Mouse (Mus musculus) 416B (cell line): ENCODE results near the gene Abcd3.

Experiments
- DNase-seq: peaks from one replicate; pipeline ENCODE4 v3.0.0; 2011; ENCODE audit warnings: low read depth

Abcd3 gene

GRCm38 (mm10) chr3:121814877-121815548 lies at the start of gene Abcd3:
TSS of gene Abcd3 (minus strand) at chr3:121815302.
- DNase-seq: peak; percentile 69

- DNase-seq: no peak
These were observed 44.0 kb upstream of the Abcd3 start for GRCm38 (mm10) chr3:121859142-121859541.

GRCm38 (mm10) chr3:121856131-121856530 lies 41.0 kb upstream of the Abcd3 start:
- DNase-seq: no peak

GRCm38 (mm10) chr3:121853781-121854520 lies 38.8 kb upstream of the Abcd3 start:
- DNase-seq: no peak

GRCm38 (mm10) chr3:121852074-121852826 lies 37.1 kb upstream of the Abcd3 start:
- no peak for DNase-seq

GRCm38 (mm10) chr3:121851006-121851405 lies 35.9 kb upstream of the Abcd3 start:
- no peak for DNase-seq

- no peak for DNase-seq
These were observed 35.3 kb upstream of the Abcd3 start for GRCm38 (mm10) chr3:121850381-121850780.

- peak; percentile 15 for DNase-seq
These were observed 32.2 kb upstream of the Abcd3 start for GRCm38 (mm10) chr3:121847296-121847695.

- DNase-seq: no peak
These were observed 29.6 kb upstream of the Abcd3 start for GRCm38 (mm10) chr3:121844658-121845057.

- no peak for DNase-seq
These were observed 28.9 kb upstream of the Abcd3 start for GRCm38 (mm10) chr3:121844013-121844412.

GRCm38 (mm10) chr3:121843254-121843653 lies 28.2 kb upstream of the Abcd3 start:
- peak; percentile 56 for DNase-seq

- DNase-seq: no peak
These were observed 27.3 kb upstream of the Abcd3 start for GRCm38 (mm10) chr3:121842306-121842860.

GRCm38 (mm10) chr3:121841412-121842014 lies 26.4 kb upstream of the Abcd3 start:
- DNase-seq: no peak

GRCm38 (mm10) chr3:121840351-121840750 lies 25.2 kb upstream of the Abcd3 start:
- DNase-seq: no peak

GRCm38 (mm10) chr3:121834732-121835131 lies 19.6 kb upstream of the Abcd3 start:
- no peak for DNase-seq

GRCm38 (mm10) chr3:121834250-121834649 lies 19.1 kb upstream of the Abcd3 start:
- no peak for DNase-seq

GRCm38 (mm10) chr3:121825092-121825491 lies 10.0 kb upstream of the Abcd3 start:
- no peak for DNase-seq

- no peak for DNase-seq
These were observed 9.2 kb upstream of the Abcd3 start for GRCm38 (mm10) chr3:121824319-121824718.

GRCm38 (mm10) chr3:121822643-121823042 lies 7.5 kb upstream of the Abcd3 start:
- no peak for DNase-seq

GRCm38 (mm10) chr3:121821559-121822143 lies 6.5 kb upstream of the Abcd3 start:
- DNase-seq: no peak

GRCm38 (mm10) chr3:121819693-121820200 lies 4.6 kb upstream of the Abcd3 start:
- peak; percentile 39 for DNase-seq
